Mouse (Mus musculus) urinary bladder, postnatal 0 days (tissue): ENCODE results near the gene Myo6. TPM values are rescaled to one million over a fixed set of nuclear protein-coding genes. Genes with fewer than 3 reads are reported as not detected.

ENCODE experiments used
- polyA plus RNA-seq: library from polyadenylated mRNA; unstranded; fragments of >200 nt; fragmentation: Nextera tagmentation; extraction: Ambion mirVana; gene quantifications from 2 replicates; pipeline ENCODE4 v1.2.1, GENCODE M21; 2015

The Myo6 gene
- polyA plus RNA-seq, result 10.5 and 12.3 TPM in 2 replicates

GRCm38 (mm10) chr9:80164611-80165474 lies at the start of gene Myo6:
Myo6 (plus strand) TSS chr9:80165031.

Other genes with a start within 250 kb of the Myo6 start
- 32.4 and 43.7 TPM in 2 replicates for gene Filip1, start 152.2 kb upstream of the Myo6 start, polyA plus RNA-seq
- gene Senp6, start 98.1 kb upstream of the Myo6 start, polyA plus RNA-seq, result 34.0 and 34.2 TPM in 2 replicates